Mouse (Mus musculus): ENCODE measurements around the gene Capn7. TPM values are rescaled to one million over a fixed set of nuclear protein-coding genes. Genes with fewer than 3 reads are reported as not detected.
A peak's percentile ranks its signal among the peaks of the same experiment; 100 is the strongest.

Gene Capn7
- total and polyA plus RNA-seq, 2 experiments = 6.1 to 38.1 TPM

GRCm38 (mm10) chr14:31394822-31395532 lies 58.5 kb downstream of the Capn7 start:
- H3K36me3 ChIP-seq (ENCODE audit: control insufficient read depth, insufficient read depth, low read length) = no peaks in the 10 kb centered on the region
- DNase-seq (ENCODE audit: extremely low read depth, low read depth, low spot score) = peak; percentile 58
- H3K9ac ChIP-seq (ENCODE audit: low read depth, low read length) = no peak overlapping the region
- peaks cover 38% of the 10 kb centered on the region for H3K79me2 ChIP-seq (ENCODE audit: control insufficient read depth, insufficient read depth, low read length)
- H3K4me3 ChIP-seq (ENCODE audit: insufficient read depth, low read depth, low read length) = no peak overlapping the region
- TF ChIP-seq CTCF (IDR thresholded peaks at IDR 0.05; ENCODE audit: low read depth, low read length) = peak; percentile 41
- TF ChIP-seq POLR2A (IDR thresholded peaks at IDR 0.05; ENCODE audit: extremely low read depth, insufficient read depth, low read length) = no peak
- H3K27me3 ChIP-seq (ENCODE audit: control insufficient read depth, insufficient read depth, low read length) = no peaks in the 10 kb centered on the region
- H3K4me1 ChIP-seq (ENCODE audit: control insufficient read depth, insufficient read depth, low read length) = peaks cover 18% of the 10 kb centered on the region
- H3K27ac ChIP-seq (replicated peaks; ENCODE audit: insufficient read depth, low read depth, low read length) = no peak overlapping the region
- 82% methylated on average over 9 of the region's 9 CpGs for WGBS

GRCm38 (mm10) chr14:31395629-31396199 lies 59.3 kb downstream of the Capn7 start:
- H3K79me2 ChIP-seq (ENCODE audit: control insufficient read depth, insufficient read depth, low read length) = peaks cover 42% of the 10 kb centered on the region
- no peak for DNase-seq (ENCODE audit: extremely low read depth, low read depth, low spot score)
- H3K4me3 ChIP-seq (ENCODE audit: insufficient read depth, low read depth, low read length) = no peak overlapping the region
- 96% methylated on average over 7 of the region's 7 CpGs for WGBS
- H3K9ac ChIP-seq (ENCODE audit: low read depth, low read length) = no peak overlapping the region
- TF ChIP-seq CTCF (IDR thresholded peaks at IDR 0.05; ENCODE audit: low read depth, low read length) = no peak
- TF ChIP-seq POLR2A (IDR thresholded peaks at IDR 0.05; ENCODE audit: extremely low read depth, insufficient read depth, low read length) = no peak
- H3K4me1 ChIP-seq (ENCODE audit: control insufficient read depth, insufficient read depth, low read length) = peaks cover 18% of the 10 kb centered on the region
- no peaks in the 10 kb centered on the region for H3K27me3 ChIP-seq (ENCODE audit: control insufficient read depth, insufficient read depth, low read length)
- H3K36me3 ChIP-seq (ENCODE audit: control insufficient read depth, insufficient read depth, low read length) = no peaks in the 10 kb centered on the region
- no peak overlapping the region for H3K27ac ChIP-seq (replicated peaks; ENCODE audit: insufficient read depth, low read depth, low read length)

- no peak overlapping the region for H3K4me3 ChIP-seq (ENCODE audit: insufficient read depth, low read depth, low read length)
- H3K36me3 ChIP-seq (ENCODE audit: control insufficient read depth, insufficient read depth, low read length) = no peaks in the 10 kb centered on the region
- H3K27me3 ChIP-seq (ENCODE audit: control insufficient read depth, insufficient read depth, low read length) = no peaks in the 10 kb centered on the region
- peaks cover 49% of the 10 kb centered on the region for H3K79me2 ChIP-seq (ENCODE audit: control insufficient read depth, insufficient read depth, low read length)
- H3K9ac ChIP-seq (ENCODE audit: low read depth, low read length) = no peak overlapping the region
- H3K27ac ChIP-seq (replicated peaks; ENCODE audit: insufficient read depth, low read depth, low read length) = no peak overlapping the region
- DNase-seq (ENCODE audit: extremely low read depth, low read depth, low spot score) = no peak
- H3K4me1 ChIP-seq (ENCODE audit: control insufficient read depth, insufficient read depth, low read length) = peaks cover 18% of the 10 kb centered on the region
- TF ChIP-seq CTCF (IDR thresholded peaks at IDR 0.05; ENCODE audit: low read depth, low read length) = no peak
- WGBS = 78% methylated on average over 2 of the region's 2 CpGs
Measured at GRCm38 (mm10) chr14:31396428-31396827, 60.0 kb downstream of the Capn7 start.

GRCm38 (mm10) chr14:31397353-31397752 lies 60.9 kb downstream of the Capn7 start:
- peaks cover 18% of the 10 kb centered on the region for H3K4me1 ChIP-seq (ENCODE audit: control insufficient read depth, insufficient read depth, low read length)
- H3K4me3 ChIP-seq (ENCODE audit: insufficient read depth, low read depth, low read length) = no peak overlapping the region
- TF ChIP-seq POLR2A (IDR thresholded peaks at IDR 0.05; ENCODE audit: extremely low read depth, insufficient read depth, low read length) (no peak), CTCF (IDR thresholded peaks at IDR 0.05; ENCODE audit: low read depth, low read length) (no peak)
- peak overlapping the region; percentile 9; the same call in 1 of the 2 replicates for H3K27ac ChIP-seq (replicated peaks; ENCODE audit: insufficient read depth, low read depth, low read length)
- no peaks in the 10 kb centered on the region for H3K36me3 ChIP-seq (ENCODE audit: control insufficient read depth, insufficient read depth, low read length)
- WGBS = 80% methylated on average over 12 of the region's 12 CpGs
- no peaks in the 10 kb centered on the region for H3K27me3 ChIP-seq (ENCODE audit: control insufficient read depth, insufficient read depth, low read length)
- no peak for DNase-seq (ENCODE audit: extremely low read depth, low read depth, low spot score)
- peaks cover 51% of the 10 kb centered on the region for H3K79me2 ChIP-seq (ENCODE audit: control insufficient read depth, insufficient read depth, low read length)
- H3K9ac ChIP-seq (ENCODE audit: low read depth, low read length) = no peak overlapping the region

GRCm38 (mm10) chr14:31397791-31398595 lies 61.6 kb downstream of the Capn7 start:
- Histone ChIP-seq H3K4me3 (ENCODE audit: insufficient read depth, low read depth, low read length) (no peak overlapping the region), H3K36me3 (ENCODE audit: control insufficient read depth, insufficient read depth, low read length) (no peaks in the 10 kb centered on the region), H3K79me2 (ENCODE audit: control insufficient read depth, insufficient read depth, low read length) (peaks cover 49% of the 10 kb centered on the region), H3K27ac (replicated peaks; ENCODE audit: insufficient read depth, low read depth, low read length) (peak overlapping the region; percentile 9; the same call in 1 of the 2 replicates), H3K9ac (ENCODE audit: low read depth, low read length) (no peak overlapping the region), H3K4me1 (ENCODE audit: control insufficient read depth, insufficient read depth, low read length) (peaks cover 15% of the 10 kb centered on the region), H3K27me3 (ENCODE audit: control insufficient read depth, insufficient read depth, low read length) (no peaks in the 10 kb centered on the region)
- TF ChIP-seq POLR2A (IDR thresholded peaks at IDR 0.05; ENCODE audit: extremely low read depth, insufficient read depth, low read length) (no peak), CTCF (IDR thresholded peaks at IDR 0.05; ENCODE audit: low read depth, low read length) (no peak)
- DNase-seq (ENCODE audit: extremely low read depth, low read depth, low spot score) = peak; percentile 58
- 33% methylated on average over 9 of the region's 9 CpGs for WGBS

All from liver, adult 2 months (tissue).